Comparison of ENCODE assay signal across 27 mouse cellular contexts in the genomic region with DNA sequence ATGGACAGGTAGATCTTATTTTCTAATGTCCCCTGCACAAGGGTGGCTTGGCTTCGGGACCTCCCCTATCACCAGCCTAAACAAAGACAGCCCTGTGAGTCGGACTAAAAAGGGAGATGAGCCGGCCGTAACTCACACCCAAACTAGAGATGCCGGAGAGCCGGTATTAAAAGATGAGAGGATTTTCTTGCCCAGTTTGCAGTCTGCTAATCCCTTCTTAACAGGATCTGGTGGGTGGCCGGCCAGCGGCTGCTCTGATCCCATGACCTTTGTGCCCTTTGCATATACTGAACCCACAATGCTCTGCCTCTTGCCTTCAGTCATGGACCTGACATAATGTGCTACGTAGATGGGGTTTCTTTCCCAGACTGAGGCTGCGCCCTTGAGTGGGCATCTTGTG. TPM values are rescaled to one million over a fixed set of nuclear protein-coding genes. Genes with fewer than 3 reads are reported as not detected.
DNase-seq lines count a peak whose midpoint lies in the region; ATAC-seq and TF ChIP-seq lines count a peak whose summit lies in the region.
"Had no signal": no experiment of that assay in that cellular context is flagged by ENCODE, and none has a peak within 500 bp of the region (broad histone marks: within the 10 kb centered on the region; RNA-seq: fewer than 3 reads in every experiment).

A gene (minus strand): TSS at position 134 of the 400 bp plus-strand sequence.

- no peak for TF ChIP-seq POLR2A in testis, adult 2 months (IDR thresholded peaks at IDR 0.05; ENCODE audit: control insufficient read depth, low read depth, low read length)

- no peaks in the 10 kb centered on the region for H3K27me3 ChIP-seq in testis, adult 2 months (ENCODE audit: control insufficient read depth, insufficient read depth, low read length)
- H3K27me3 ChIP-seq: hindbrain, embryonic 15.5 days had no signal

- H3K4me1 ChIP-seq in testis, adult 2 months (ENCODE audit: control insufficient read depth, insufficient read depth, low read length) = peaks cover 3% of the 10 kb centered on the region
- H3K4me1 ChIP-seq: embryonic facial prominence, embryonic 13.5 days had no signal

- H3K27ac ChIP-seq in testis, adult 2 months (ENCODE audit: control insufficient read depth, insufficient read depth, low read depth, low read length) = no peak within 1 kb of the TSS
- H3K27ac ChIP-seq: embryonic facial prominence, embryonic 10.5 days; embryonic facial prominence, embryonic 13.5 days; forebrain, embryonic 10.5 days; forebrain, embryonic 13.5 days; gastrocnemius, adult 2 months; hindbrain, embryonic 12.5 days; hindbrain, embryonic 15.5 days had no signal

- ATAC-seq in erythroid progenitor cell, adult 5-6 weeks (replicated peaks; ENCODE audit: low FRiP score, poor library complexity, severe bottlenecking) = no peak
- ATAC-seq: forebrain, embryonic 13.5 days; forebrain, embryonic 16.5 days; Patski had no signal

- peak; percentile 13 for DNase-seq in embryo, embryonic 10.5 days (ENCODE audit: low spot score)
- no peak for DNase-seq in embryo, embryonic 11 days
- no peak for DNase-seq in testis, postnatal 14 days (ENCODE audit: low spot score)
- DNase-seq in retina, embryonic 14.5 days (ENCODE audit: low spot score) = peak; percentile 21
- no peak for DNase-seq in layer of hippocampus, adult 18-20 months (ENCODE audit: low spot score in 2 of 2)
- DNase-seq in c-Kit-positive CD71-positive TER-119-positive erythroid progenitor cells, embryonic 14.5 days (ENCODE audit: low spot score) = no peak
- DNase-seq: adrenal gland, postnatal 10 days; adrenal gland, postnatal 36 days; cerebellum, adult 11 months; cerebellum, adult 2 months; cerebellum, adult 9-11 months; cerebellum, postnatal 25 days; gastrocnemius, adult 2 months; gastrocnemius, postnatal 14 days; heart, adult 11 months had no signal

- no peaks in the 10 kb centered on the region for H3K36me3 ChIP-seq in testis, adult 2 months (ENCODE audit: control insufficient read depth, insufficient read depth, low read length)
- H3K36me3 ChIP-seq: embryonic facial prominence, embryonic 10.5 days; embryonic facial prominence, embryonic 13.5 days; forebrain, embryonic 10.5 days; G1E; hindbrain, embryonic 12.5 days; hindbrain, embryonic 15.5 days had no signal

- no peak for TF ChIP-seq CTCF in testis, adult 2 months (IDR thresholded peaks at IDR 0.05; ENCODE audit: control insufficient read depth, insufficient read depth, insufficient replicate concordance, low read depth, low read length)

- no peak within 1 kb of the TSS for H3K4me3 ChIP-seq in testis, adult 2 months (ENCODE audit: control insufficient read depth, low read depth, low read length)
- H3K4me3 ChIP-seq: embryonic facial prominence, embryonic 10.5 days; embryonic facial prominence, embryonic 13.5 days; erythroblast, embryonic 14.5 days; forebrain, embryonic 10.5 days; forebrain, embryonic 13.5 days; gastrocnemius, adult 2 months; hindbrain, embryonic 12.5 days; hindbrain, embryonic 15.5 days had no signal

RNA-seq across cellular contexts. Expression of the gene that starts here (rescaled TPM):
- 10.1 and 15.0 TPM in 2 replicates for polyA plus RNA-seq in testis, adult 2 months (2012; rRNA removed)
- under 1 TPM in 1 of 2 experiments, not detected in 1; 0.53 TPM for total RNA-seq in layer of hippocampus, adult 18-20 months (2021)
- total RNA-seq in erythroid progenitor cell, adult 5-6 weeks (2015; ENCODE audit: low replicate concordance) = 2.5 TPM in 1 of 2 replicates, not detected in the other
- not detected in 2 replicates for total RNA-seq in erythroid progenitor cell, adult 5-6 weeks (2017; ENCODE audit: low replicate concordance)
- total RNA-seq: G1E; gastrocnemius, adult 2 months had no signal
- polyA plus RNA-seq: erythroblast, embryonic 14.5 days; forebrain, embryonic 16.5 days had no signal

Comparison
In these comparisons a context has a peak if more than half of its experiments do, and no peak if none do; other contexts are left out.
1. DNase-seq: peak in embryo, embryonic 10.5 days (single experiment) and retina, embryonic 14.5 days (single experiment); none in embryo, embryonic 11 days (single experiment), testis, postnatal 14 days (single experiment), layer of hippocampus, adult 18-20 months (0 of 2) and c-Kit-positive CD71-positive TER-119-positive erythroid progenitor cells, embryonic 14.5 days (single experiment).